Mouse (Mus musculus): ENCODE measurements around the gene Nfia.

DNA sequence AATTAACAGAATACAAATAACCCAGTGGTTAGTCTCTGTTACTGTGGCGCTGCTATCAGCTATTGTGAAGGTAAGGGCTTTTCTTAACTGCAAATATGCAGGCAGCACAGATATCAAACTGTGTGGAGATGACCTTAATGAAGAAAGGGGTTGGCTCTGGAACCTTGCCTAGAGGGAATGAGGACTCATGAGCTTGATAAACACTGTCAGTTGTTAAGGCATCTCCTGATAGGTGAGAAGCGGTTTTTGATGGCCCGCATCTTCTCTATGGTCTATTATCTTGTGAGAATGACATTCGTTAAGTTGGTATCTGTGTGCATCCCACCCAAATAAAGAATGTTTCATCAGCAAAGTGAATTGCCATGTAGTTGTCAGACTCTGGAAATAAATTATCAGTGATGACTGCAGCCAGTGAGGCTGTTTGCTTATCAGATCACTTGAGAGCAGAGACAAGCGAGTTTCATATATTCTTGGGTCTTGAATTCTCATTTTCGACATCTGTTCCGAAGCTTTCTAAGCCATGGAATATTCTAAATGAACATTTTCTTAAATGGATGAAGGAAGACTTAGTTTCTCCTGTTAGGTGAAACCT, 37.9 kb downstream of the Nfia start:
- TF ChIP-seq CTCF (IDR thresholded peaks at IDR 0.05; ENCODE audit: low read depth), result no peak
- TF ChIP-seq EP300 (IDR thresholded peaks at IDR 0.05; ENCODE audit: low read depth), result peak; percentile 98
